Mouse (Mus musculus): Measurements from ENCODE around the gene Efcab3.
A peak's percentile ranks its signal among the peaks of the same experiment; 100 is the strongest.
"Not testable (repeated sequence)": the region's sequence is repeated elsewhere in the genome, so short reads cannot be mapped to it uniquely, and the experiment has no call there.

Efcab3 gene

GRCm38 (mm10) chr11:105063292-105063691 is at the start of gene Efcab3:
Gene Efcab3, plus strand, starts transcription at chr11:105063592.
- DNase-seq (ENCODE audit: low read depth in 1 of 2, low spot score in 2 of 2), result no peak

- no peak for DNase-seq (ENCODE audit: low read depth in 1 of 2, low spot score in 2 of 2)
Observed at GRCm38 (mm10) chr11:105021071-105021470, 42.3 kb upstream of the Efcab3 start.

- DNase-seq (ENCODE audit: low read depth in 1 of 2, low spot score in 2 of 2), result no peak
Observed at GRCm38 (mm10) chr11:105028744-105029348, 34.5 kb upstream of the Efcab3 start.

DNA sequence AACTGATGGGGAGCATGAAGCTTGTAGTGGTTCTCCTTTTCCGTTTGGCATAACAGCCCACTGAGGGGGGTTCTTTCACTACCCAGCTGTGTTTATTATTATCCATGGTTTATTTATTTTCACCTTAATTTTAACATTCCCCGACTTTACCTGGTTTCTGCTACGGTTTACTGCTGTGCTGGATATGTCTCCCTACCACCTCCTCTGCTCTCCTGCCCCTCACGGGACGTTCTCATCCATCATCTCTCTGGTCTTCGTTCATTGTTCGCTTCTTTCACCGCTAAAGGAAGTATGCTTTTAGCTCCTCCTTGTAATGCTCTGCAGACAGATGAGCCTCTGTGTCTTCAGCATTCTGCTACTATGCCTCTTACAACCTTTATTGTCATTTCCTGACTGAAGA is 33.9 kb upstream of the Efcab3 start:
- no peak for DNase-seq (ENCODE audit: low read depth in 1 of 2, low spot score in 2 of 2)

- DNase-seq (ENCODE audit: low read depth in 1 of 2, low spot score in 2 of 2), result no peak
Observed at GRCm38 (mm10) chr11:105030229-105030628, 33.2 kb upstream of the Efcab3 start.

DNA sequence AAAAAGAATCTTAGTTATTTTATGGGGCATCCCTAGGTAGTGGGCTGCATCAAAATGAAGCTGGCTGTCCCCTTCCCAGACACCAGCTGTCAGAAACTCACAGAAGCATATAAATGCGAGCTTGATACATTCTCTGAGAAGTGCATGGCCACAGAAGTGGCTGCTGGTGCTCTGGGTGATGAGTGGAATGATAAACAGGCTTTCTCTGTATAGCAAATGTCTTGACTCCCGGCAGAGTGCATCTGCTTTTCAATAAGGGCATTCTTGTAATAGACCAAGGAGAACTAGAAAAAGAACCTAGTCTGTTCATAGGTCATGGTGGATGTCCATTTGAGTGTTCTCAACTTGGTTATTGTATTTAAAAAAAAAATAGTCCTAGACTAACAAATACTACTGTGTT is 32.3 kb upstream of the Efcab3 start:
- DNase-seq (ENCODE audit: low read depth in 1 of 2, low spot score in 2 of 2), result no peak

DNA sequence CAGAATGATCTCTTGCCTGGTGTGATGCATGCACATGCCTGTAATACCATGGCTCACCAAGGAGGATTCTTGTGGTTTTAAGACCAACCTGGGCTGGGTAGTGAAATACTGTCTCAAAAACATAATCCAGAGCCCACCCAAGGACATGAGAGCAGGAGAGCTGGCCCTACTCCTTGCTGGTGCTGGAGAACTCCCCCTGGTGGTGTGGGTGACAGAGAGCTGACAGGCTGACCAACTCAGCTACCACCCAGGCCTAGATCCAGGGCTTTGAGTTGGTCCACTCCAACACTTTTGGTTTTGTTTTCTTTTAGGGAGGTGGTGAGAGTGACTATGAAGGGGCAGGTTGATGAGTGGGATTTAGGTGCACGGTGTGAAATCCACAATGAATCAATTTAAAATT is 28.3 kb upstream of the Efcab3 start:
- no peak for DNase-seq (ENCODE audit: low read depth in 1 of 2, low spot score in 2 of 2)

GRCm38 (mm10) chr11:105112448-105112847 is 49.1 kb downstream of the Efcab3 start:
- DNase-seq (ENCODE audit: low read depth in 1 of 2, low spot score in 2 of 2), result not testable (repeated sequence)

GRCm38 (mm10) chr11:105117814-105118213 is 54.4 kb downstream of the Efcab3 start:
- no peak for DNase-seq (ENCODE audit: low read depth in 1 of 2, low spot score in 2 of 2)

GRCm38 (mm10) chr11:105120551-105121061 is 57.2 kb downstream of the Efcab3 start:
- no peak for DNase-seq (ENCODE audit: low read depth in 1 of 2, low spot score in 2 of 2)

DNA sequence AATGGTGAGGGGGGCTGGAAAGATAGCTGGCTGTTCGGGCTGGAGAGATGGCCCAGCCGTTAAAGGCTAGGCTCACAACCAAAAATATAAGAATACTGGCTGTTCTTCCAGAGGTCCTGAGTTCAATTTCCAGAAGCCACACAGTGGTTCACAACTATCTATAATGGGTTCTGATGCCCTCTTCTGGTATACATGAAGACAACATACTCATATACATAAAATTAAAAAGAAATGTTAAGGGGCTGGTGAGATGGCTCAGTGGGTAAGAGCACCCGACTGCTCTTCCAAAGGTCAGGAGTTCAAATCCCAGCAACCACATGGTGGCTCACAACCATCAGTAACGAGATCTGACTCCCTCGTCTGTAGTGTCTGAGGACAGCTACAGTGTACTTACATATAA is 58.4 kb downstream of the Efcab3 start:
- not testable (repeated sequence) for DNase-seq (ENCODE audit: low read depth in 1 of 2, low spot score in 2 of 2)

- DNase-seq (ENCODE audit: low read depth in 1 of 2, low spot score in 2 of 2), result no peak
Observed at GRCm38 (mm10) chr11:105123986-105124385, 60.6 kb downstream of the Efcab3 start.

- DNase-seq (ENCODE audit: low read depth in 1 of 2, low spot score in 2 of 2), result peak; percentile 28 to 59
Observed at GRCm38 (mm10) chr11:105125735-105126519, 62.5 kb downstream of the Efcab3 start, which contains the start of gene Mettl2. Gene Mettl2, plus strand, starts transcription at chr11:105126425.

- no peak for DNase-seq (ENCODE audit: low read depth in 1 of 2, low spot score in 2 of 2)
Observed at GRCm38 (mm10) chr11:105126520-105127029, 63.2 kb downstream of the Efcab3 start.

- DNase-seq (ENCODE audit: low read depth in 1 of 2, low spot score in 2 of 2), result no peak
Observed at GRCm38 (mm10) chr11:105135692-105136091, 72.3 kb downstream of the Efcab3 start.

- not testable (repeated sequence) for DNase-seq (ENCODE audit: low read depth in 1 of 2, low spot score in 2 of 2)
Observed at GRCm38 (mm10) chr11:105137255-105137654, 73.9 kb downstream of the Efcab3 start.

DNA sequence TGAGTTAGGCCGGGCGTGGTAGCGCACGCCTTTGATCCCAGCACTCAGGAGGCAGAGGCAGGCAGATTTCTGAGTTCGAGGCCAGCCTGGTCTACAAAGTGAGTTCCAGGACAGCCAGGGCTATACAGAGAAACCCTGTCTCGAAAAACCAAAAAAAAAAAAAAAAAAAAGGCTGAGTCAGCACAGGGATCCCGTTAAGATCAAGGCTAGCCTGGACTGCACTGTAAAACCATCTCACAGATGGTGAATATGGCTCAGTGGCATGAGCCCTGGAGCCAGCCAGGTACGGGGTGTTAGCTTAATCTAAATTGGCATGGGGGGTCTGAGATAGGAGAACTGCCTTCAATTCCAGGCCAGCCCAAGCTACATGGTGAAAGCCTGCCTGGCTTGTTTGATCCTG is 77.1 kb downstream of the Efcab3 start:
- DNase-seq (ENCODE audit: low read depth in 1 of 2, low spot score in 2 of 2), result not testable (repeated sequence)

GRCm38 (mm10) chr11:105141115-105141514 is 77.7 kb downstream of the Efcab3 start:
- DNase-seq (ENCODE audit: low read depth in 1 of 2, low spot score in 2 of 2), result no peak

- no peak for DNase-seq (ENCODE audit: low read depth in 1 of 2, low spot score in 2 of 2)
Observed at GRCm38 (mm10) chr11:105143564-105143963, 80.2 kb downstream of the Efcab3 start.

GRCm38 (mm10) chr11:105144084-105144483 is 80.7 kb downstream of the Efcab3 start:
- no peak for DNase-seq (ENCODE audit: low read depth in 1 of 2, low spot score in 2 of 2)

- DNase-seq (ENCODE audit: low read depth in 1 of 2, low spot score in 2 of 2), result no peak
Observed at GRCm38 (mm10) chr11:105144508-105145210, 81.3 kb downstream of the Efcab3 start.

Data from monocyte, adult 2 months (primary cell).